Mouse (Mus musculus) megakaryocyte, embryonic 14.5 days (primary cell): Measurements from ENCODE around the gene Lmbrd2.

Source experiments
- FLI1 ChIP-seq: IDR thresholded peaks from 2 replicates; pipeline ENCODE4 v1.6.1; 2012; ENCODE audit warnings: low read length, inconsistent platforms, mixed read lengths
- GATA1 ChIP-seq: IDR thresholded peaks from 3 replicates; pipeline ENCODE4 v1.6.1; 2012; ENCODE audit warnings: mixed read lengths, low read length, inconsistent platforms, borderline replicate concordance

GRCm38 (mm10) chr15:9139447-9139846 lies 903 bp upstream of the Lmbrd2 start:
- TF ChIP-seq FLI1 (no peak), GATA1 (no peak)
